Mouse (Mus musculus) lung, postnatal 0 days (tissue): ENCODE measurements at regions not wholly inside any gene's neighbourhood (a gene's known extent, or its start where the extent isn't known, plus 50 kb on each side); places are given as distances from the start of the nearest gene placed in this dataset.

Experiments
- CTCF ChIP-seq: IDR thresholded peaks from 2 replicates; pipeline ENCODE4 v1.5.1; 2016; ENCODE audit warnings: antibody characterized with exemption, mild to moderate bottlenecking
- EP300 ChIP-seq: IDR thresholded peaks from 2 replicates; pipeline ENCODE4 v1.6.1; 2016; ENCODE audit warnings: antibody characterized with exemption, mild to moderate bottlenecking, control low read depth

DNA sequence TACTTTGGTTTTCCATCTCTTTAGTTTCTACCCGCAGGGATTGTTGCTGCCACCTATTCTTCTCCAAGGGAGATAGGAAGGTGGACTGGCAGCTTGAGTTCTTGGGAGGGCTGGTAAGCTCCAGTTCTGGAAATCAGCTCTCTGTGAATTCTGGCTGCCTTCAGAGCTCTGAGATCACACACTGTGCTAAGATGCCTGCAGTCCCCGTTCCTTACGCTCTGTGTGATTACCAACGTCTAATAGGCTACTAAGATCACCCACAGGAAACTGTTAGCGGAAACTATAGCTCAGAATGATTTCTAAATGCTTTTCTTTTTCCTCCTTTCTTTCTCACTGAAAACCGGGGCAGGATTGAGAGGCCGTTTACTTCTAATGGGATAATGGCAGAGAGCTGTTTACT, 69.0 kb upstream of the Syt1 start:
- no peak for TF ChIP-seq CTCF
- no peak for TF ChIP-seq EP300
